Mouse (Mus musculus) forebrain, embryonic 16.5 days (tissue): ENCODE results near the gene Pced1b. TPM values are rescaled to one million over a fixed set of nuclear protein-coding genes. Genes with fewer than 3 reads are reported as not detected.

Experiments used
- ATAC-seq: fragments of 200-750 bp; cut with Nextera tagmentation; 2 replicates; pipeline ENCODE4 v1.8.0; 2017; ENCODE audit warnings: mild to moderate bottlenecking, moderate library complexity
- H3K27ac ChIP-seq: fragments of 300-500 bp; sonication (generic); 2 replicates; pipeline ENCODE4 v1.5.1; 2014; ENCODE audit warnings: low read length, control low read depth
- H3K27me3 ChIP-seq: fragments of 300-500 bp; sonication (generic); replicated peaks from 2 replicates; pipeline ENCODE4 v1.6.1; 2014; ENCODE audit warnings: low read length; ENCODE audit not compliant: control insufficient read depth, insufficient read depth
- H3K36me3 ChIP-seq: fragments of 300-500 bp; sonication (generic); 2 replicates; pipeline ENCODE4 v1.6.1; 2014; ENCODE audit not compliant: control insufficient read depth, insufficient read depth
- H3K4me1 ChIP-seq: fragments of 300-500 bp; sonication (generic); replicated peaks from 2 replicates; pipeline ENCODE4 v1.6.1; 2014; ENCODE audit warnings: low read length; ENCODE audit not compliant: control insufficient read depth, insufficient read depth
- H3K4me2 ChIP-seq: fragments of 300-500 bp; sonication (generic); 2 replicates; pipeline ENCODE4 v1.6.1; 2014; ENCODE audit warnings: mild to moderate bottlenecking, low read length, control low read depth
- H3K4me3 ChIP-seq: fragments of 300-500 bp; sonication (generic); replicated peaks from 2 replicates; pipeline ENCODE4 v1.5.1; 2014; ENCODE audit warnings: mild to moderate bottlenecking, low read length, control low read depth
- H3K9ac ChIP-seq: fragments of 300-500 bp; sonication (generic); replicated peaks from 2 replicates; pipeline ENCODE4 v1.6.1; 2014; ENCODE audit warnings: low read depth, low read length, control low read depth
- H3K9me3 ChIP-seq: fragments of 300-500 bp; sonication (generic); 2 replicates; pipeline ENCODE4 v1.6.1; 2016; ENCODE audit warnings: low read length; ENCODE audit not compliant: control insufficient read depth
- WGBS: fragments of 180-500 bp; shearing (Covaris S2); extraction: QIAGEN DNeasy Blood & Tissue Kit; methylation state at CpG from one replicate; pipeline ENCODE4 v1.1.7; 2014; 5-methylcytosine and 5-hydroxymethylcytosine counted together
- polyA plus RNA-seq: library from polyadenylated mRNA; unstranded; fragments of >200 nt; fragmentation: Nextera tagmentation; extraction: Ambion mirVana; gene quantifications from 2 replicates; pipeline ENCODE4 v1.2.1, GENCODE M21; 2015

Gene Pced1b
- polyA plus RNA-seq, 1 experiment from 2014 or later, result 4.3 TPM

DNA sequence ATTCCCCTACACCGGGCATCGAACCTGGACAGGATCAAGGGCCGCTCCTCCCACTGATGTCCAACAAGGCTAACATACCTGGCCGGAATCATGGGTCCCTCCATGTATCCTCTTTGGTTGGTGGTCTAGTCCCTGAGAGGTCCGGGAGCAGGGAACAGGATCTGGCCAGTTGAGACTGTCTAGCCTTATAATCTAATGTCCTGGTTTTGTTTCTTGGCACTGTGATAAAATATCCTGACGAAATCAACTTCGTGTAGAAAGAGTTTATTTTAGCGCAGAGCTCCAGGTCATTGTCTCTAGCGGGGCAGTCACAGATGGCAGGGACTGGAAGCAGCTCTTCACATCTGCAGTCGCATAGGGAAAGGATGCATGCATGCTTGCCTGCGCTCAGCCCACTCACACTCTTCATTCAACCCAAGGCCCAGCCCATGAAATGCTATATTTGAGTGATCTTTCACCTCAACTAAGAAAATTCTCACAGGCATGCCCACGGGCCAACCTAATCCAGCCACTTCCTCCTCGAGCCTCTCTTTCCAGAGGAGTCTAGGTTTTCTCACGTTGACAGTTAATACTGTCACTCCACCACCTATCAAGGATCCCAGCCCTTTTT lies 19.4 kb downstream of the Pced1b start:
- no peak for ATAC-seq
- H3K36me3 ChIP-seq, result no peaks in the 10 kb centered on the region
- no peaks in the 10 kb centered on the region for H3K4me1 ChIP-seq
- H3K9me3 ChIP-seq, result no peaks in the 10 kb centered on the region
- H3K9ac ChIP-seq, result no peak overlapping the region
- H3K27ac ChIP-seq, result no peak overlapping the region
- H3K4me3 ChIP-seq, result no peak overlapping the region
- WGBS, result 86% methylated on average over 14 of the region's 14 CpGs
- no peaks in the 10 kb centered on the region for H3K27me3 ChIP-seq
- no peak overlapping the region for H3K4me2 ChIP-seq

DNA sequence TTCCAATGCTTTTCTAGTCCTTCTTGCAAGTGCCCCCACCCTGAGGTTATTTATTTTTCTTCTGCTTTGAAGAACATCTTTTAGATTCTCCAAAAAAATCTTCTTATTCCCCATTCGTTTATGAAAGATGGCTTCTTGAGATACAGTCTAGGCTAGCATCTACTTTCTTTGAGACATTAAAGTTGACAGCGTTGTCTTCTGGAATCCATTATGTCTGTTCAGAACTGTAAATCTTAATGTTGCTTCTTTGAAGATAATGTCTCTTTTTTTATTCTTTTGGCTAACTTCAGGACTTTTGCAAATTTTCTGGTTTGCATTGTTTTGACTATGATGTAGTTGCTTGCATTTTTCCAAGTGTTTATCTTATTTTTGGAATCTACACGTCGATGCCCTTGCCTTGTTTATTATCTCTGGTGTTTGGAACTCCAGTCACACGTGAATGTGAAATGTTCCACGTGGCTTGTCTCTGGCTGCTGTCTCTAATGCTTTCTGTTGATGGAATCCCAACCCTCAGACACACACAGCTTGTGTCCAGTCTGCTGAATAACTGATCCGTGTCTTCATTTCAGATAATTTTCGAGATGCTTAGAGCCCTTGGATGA lies 20.3 kb downstream of the Pced1b start:
- Histone ChIP-seq H3K27ac (no peak overlapping the region), H3K4me3 (no peak overlapping the region), H3K27me3 (no peaks in the 10 kb centered on the region), H3K36me3 (no peaks in the 10 kb centered on the region), H3K4me1 (no peaks in the 10 kb centered on the region), H3K4me2 (no peak overlapping the region), H3K9me3 (no peaks in the 10 kb centered on the region), H3K9ac (no peak overlapping the region)
- 82% methylated on average over 8 of the region's 8 CpGs for WGBS
- ATAC-seq, result no peak

DNA sequence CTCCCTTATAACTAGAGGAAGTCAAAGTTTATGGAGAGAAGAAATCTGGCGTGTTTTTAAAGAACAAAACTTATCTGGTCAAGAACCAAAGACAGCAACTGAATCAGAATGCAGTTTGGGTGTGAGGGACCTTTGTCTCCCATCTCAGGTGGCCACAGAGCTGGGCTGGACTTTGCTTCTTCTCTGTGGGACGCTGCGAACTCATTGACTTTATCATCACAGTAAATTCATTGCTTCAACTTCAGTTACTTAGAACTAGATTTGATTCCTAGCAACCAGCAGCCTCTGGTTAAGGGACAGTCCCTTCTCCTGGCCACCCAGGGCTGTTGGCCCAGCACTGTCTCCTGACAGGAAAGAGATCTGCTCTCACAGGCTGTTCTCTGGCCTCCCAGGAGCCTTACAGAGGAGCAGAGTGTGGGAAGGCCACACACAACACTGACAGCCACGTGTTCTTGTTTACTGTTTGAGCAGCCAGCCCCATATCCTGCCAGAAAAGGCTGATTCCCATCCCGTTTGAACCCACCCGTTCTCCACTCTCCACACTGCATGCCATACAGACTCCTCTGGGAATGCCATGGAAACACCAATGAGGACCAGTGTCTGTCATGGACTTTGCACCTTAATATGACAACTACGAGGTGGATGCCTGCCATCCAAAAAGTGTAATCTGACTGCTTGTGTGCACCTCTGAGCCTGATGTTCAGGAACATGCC lies 25.2 kb downstream of the Pced1b start:
- Histone ChIP-seq H3K4me2 (no peak overlapping the region), H3K9me3 (no peaks in the 10 kb centered on the region), H3K9ac (no peak overlapping the region), H3K27ac (no peak overlapping the region), H3K4me1 (peaks cover 10% of the 10 kb centered on the region), H3K4me3 (no peak overlapping the region), H3K36me3 (no peaks in the 10 kb centered on the region), H3K27me3 (no peaks in the 10 kb centered on the region)
- no peak for ATAC-seq
- 52% methylated on average over 7 of the region's 7 CpGs for WGBS

DNA sequence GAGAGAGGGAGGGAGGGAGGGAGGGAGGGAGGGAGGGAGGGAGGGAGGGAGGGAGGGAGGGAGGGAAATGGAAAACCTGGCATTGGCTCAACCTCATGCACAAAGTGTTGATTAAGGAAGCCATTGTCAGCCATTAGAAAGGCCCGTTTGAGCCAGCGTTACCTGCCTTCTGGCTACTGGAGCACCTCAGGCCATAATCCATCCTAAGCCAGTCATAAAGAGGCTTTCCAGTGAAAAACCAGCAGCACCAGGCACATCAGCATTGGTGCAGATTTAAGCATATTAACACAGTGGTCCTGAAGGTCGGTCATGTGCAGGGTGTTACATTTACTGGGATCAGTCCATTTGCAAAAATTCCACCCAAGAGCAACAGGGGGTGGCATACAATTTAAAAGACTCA lies 25.9 kb downstream of the Pced1b start:
- H3K9ac ChIP-seq, result no peak overlapping the region
- WGBS, result 57% methylated on average over 3 of the region's 3 CpGs
- no peak for ATAC-seq
- no peak overlapping the region for H3K4me3 ChIP-seq
- H3K9me3 ChIP-seq, result no peaks in the 10 kb centered on the region
- no peak overlapping the region for H3K27ac ChIP-seq
- no peak overlapping the region for H3K4me2 ChIP-seq
- H3K27me3 ChIP-seq, result no peaks in the 10 kb centered on the region
- H3K36me3 ChIP-seq, result no peaks in the 10 kb centered on the region
- H3K4me1 ChIP-seq, result peaks cover 11% of the 10 kb centered on the region

DNA sequence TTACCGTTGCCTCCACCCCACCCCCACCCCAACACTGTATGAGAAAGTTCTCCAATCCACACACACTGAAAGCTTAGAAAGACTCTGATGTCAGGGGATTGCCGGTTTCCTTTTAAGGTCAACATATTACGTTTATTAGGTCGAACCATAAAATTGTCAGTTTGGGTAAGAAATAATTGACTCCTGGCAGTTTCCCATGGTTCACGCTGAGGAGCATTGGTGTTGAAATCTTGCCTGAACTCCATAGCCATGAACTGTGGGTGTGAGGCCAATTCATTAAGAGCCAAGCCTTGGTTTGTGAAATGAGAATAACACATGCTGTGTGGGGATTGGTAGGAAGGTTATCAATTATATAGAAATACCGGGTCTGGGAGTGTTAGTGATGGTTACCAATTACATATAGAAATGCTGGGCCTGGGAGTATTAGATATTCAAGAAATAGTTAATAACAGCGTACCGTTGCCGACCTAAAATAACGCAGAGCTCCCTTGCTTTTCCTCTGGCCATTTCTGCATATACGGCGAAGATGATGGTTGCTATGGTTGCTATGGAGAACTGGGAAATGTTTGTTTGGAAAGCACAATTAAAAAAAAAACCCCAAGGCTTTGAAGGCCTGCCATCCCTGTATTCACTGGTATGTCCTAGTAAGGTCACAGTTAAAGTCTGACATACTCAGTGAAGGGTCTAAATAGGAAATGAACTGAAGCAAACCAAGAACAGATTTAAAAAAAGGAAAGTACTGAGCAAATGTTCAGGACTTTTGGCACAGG lies 28.9 kb downstream of the Pced1b start:
- Histone ChIP-seq H3K27ac (no peak overlapping the region), H3K9me3 (no peaks in the 10 kb centered on the region), H3K9ac (no peak overlapping the region), H3K4me2 (no peak overlapping the region), H3K4me3 (no peak overlapping the region), H3K36me3 (no peaks in the 10 kb centered on the region), H3K27me3 (no peaks in the 10 kb centered on the region), H3K4me1 (peaks cover 11% of the 10 kb centered on the region)
- no peak for ATAC-seq
- 81% methylated on average over 12 of the region's 12 CpGs for WGBS

DNA sequence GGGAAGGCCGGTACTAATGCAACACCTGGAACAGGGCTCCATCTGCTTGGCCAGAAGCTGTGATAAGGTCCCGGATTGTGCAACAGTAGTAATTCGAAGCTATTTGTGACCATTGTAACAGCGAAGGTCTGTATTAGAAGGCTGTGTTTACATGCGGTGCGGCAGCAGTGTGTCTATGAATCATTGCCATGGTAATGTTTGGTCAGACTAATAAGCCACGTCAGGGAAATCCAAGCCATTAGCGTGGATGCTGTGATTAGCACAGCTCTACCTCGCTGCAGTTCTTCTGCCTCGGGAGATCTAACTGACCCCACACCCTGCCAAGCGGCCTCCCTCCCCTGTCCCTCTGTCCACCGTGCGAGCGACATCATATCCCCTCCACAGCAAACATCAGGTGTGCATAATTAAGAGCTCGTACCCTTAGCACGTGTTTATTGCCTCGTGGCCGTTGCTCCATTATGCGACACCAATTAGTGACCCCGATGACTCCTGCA lies 29.8 kb downstream of the Pced1b start:
- Histone ChIP-seq H3K27me3 (no peaks in the 10 kb centered on the region), H3K9me3 (no peaks in the 10 kb centered on the region), H3K36me3 (no peaks in the 10 kb centered on the region), H3K4me1 (peaks cover 11% of the 10 kb centered on the region), H3K9ac (peak overlapping the region; percentile 8; the same call in 1 of the 2 replicates), H3K4me3 (no peak overlapping the region), H3K27ac (no peak overlapping the region), H3K4me2 (peak overlapping the region; percentile 30; the same call in 1 of the 2 replicates)
- ATAC-seq, result peak; percentile 55
- WGBS, result 19% methylated on average over 20 of the region's 20 CpGs

DNA sequence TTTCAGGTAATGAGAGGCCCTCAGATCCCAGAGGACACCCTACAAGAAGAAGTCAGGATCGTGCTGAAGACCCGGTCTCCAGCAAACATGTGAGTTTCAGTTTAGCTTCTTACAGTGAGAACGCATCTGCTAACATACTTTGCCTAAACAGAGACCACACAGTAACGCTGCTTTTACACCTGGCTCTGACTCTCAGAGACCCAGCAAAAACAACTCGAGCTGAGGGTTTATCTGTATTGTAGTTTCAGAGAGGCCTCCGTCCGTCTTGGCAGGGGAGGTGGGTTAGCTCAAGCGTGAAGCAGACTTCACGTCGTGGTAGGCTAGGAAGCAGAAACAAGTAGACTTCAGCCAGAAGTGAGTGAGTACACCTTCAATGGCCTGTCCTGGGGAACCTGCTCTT lies 30.4 kb downstream of the Pced1b start:
- H3K9me3 ChIP-seq, result no peaks in the 10 kb centered on the region
- no peaks in the 10 kb centered on the region for H3K27me3 ChIP-seq
- WGBS, result 28% methylated on average over 10 of the region's 10 CpGs
- no peak overlapping the region for H3K4me3 ChIP-seq
- no peak for ATAC-seq
- no peak overlapping the region for H3K9ac ChIP-seq
- no peak overlapping the region for H3K27ac ChIP-seq
- H3K4me2 ChIP-seq, result no peak overlapping the region
- H3K36me3 ChIP-seq, result no peaks in the 10 kb centered on the region
- H3K4me1 ChIP-seq, result peaks cover 11% of the 10 kb centered on the region

DNA sequence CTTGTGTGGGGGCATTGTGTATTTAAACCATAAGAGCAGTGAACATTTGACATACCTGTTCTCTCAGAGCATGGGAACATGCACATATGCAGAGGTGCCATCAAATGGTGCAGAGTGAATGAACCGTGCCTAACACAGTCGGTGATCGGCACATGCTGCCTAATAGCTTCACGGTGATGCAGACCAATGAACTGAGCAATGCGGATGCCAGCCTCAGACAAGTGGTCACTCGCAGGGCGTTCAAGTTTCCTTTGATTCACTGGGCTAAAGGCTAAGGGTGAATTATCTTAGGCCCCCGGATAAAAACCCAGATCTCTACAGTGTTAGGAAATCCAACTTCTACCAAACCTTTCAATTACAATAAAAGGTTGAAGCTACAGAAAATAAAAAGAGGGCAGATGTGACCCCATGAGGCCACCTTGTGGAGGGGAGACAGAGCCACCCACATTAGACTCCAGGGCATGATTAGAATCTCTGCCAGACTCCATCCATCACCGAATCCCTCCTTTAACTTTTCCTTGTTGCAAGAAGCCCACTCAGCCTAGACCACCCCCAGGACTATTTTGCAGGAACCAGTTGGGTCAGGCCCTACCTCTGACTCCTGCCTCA lies 31.5 kb downstream of the Pced1b start:
- H3K4me3 ChIP-seq, result no peak overlapping the region
- H3K27me3 ChIP-seq, result no peaks in the 10 kb centered on the region
- peaks cover 11% of the 10 kb centered on the region for H3K4me1 ChIP-seq
- ATAC-seq, result no peak
- no peak overlapping the region for H3K9ac ChIP-seq
- H3K36me3 ChIP-seq, result no peaks in the 10 kb centered on the region
- H3K9me3 ChIP-seq, result no peaks in the 10 kb centered on the region
- no peak overlapping the region for H3K4me2 ChIP-seq
- WGBS, result 97% methylated on average over 9 of the region's 9 CpGs
- H3K27ac ChIP-seq, result no peak overlapping the region

DNA sequence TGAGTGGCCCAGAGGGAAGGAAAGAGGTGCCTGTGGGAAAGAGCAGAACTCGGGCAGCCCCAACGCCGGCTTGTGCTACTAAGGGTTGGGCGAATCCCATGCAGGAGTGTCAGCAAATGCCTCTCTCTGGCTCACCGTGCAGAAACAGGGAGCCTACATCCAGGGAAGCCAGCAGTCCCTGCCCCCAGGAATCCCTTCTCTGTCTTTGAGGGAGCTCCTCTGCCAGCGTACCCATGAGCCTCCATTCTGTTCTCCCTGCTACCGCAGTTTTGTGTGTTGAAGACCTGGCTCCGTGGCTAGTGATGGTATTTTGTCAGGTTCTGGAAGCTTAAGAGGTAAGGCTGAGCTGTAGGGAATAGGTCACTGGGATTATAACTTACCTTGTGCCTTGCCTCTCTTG lies 33.2 kb downstream of the Pced1b start:
- H3K4me1 ChIP-seq, result peaks cover 11% of the 10 kb centered on the region
- WGBS, result 90% methylated on average over 8 of the region's 8 CpGs

More for the DNA sequence above, 33.2 kb downstream of the Pced1b start:
- Histone ChIP-seq H3K36me3 (no peaks in the 10 kb centered on the region), H3K4me2 (no peak overlapping the region), H3K9ac (no peak overlapping the region), H3K27me3 (no peaks in the 10 kb centered on the region), H3K9me3 (no peaks in the 10 kb centered on the region), H3K4me3 (no peak overlapping the region), H3K27ac (no peak overlapping the region)
- ATAC-seq, result no peak
